Mouse (Mus musculus) hindbrain, embryonic 15.5 days (tissue): ENCODE measurements around the gene Plxnd1. TPM values are rescaled to one million over a fixed set of nuclear protein-coding genes. Genes with fewer than 3 reads are reported as not detected.

Source experiments
- ATAC-seq: fragments of 200-750 bp; cut with Nextera tagmentation; 2 replicates; pipeline ENCODE4 v1.8.0; 2017; ENCODE audit warnings: low read depth, moderate number of reproducible peaks, moderate TSS enrichment; ENCODE audit not compliant: low FRiP score
- H3K27ac ChIP-seq: fragments of 300-500 bp; sonication (generic); replicated peaks from 2 replicates; pipeline ENCODE4 v1.5.1; 2015; ENCODE audit warnings: mild to moderate bottlenecking, inconsistent platforms
- H3K27me3 ChIP-seq: fragments of 300-500 bp; sonication (generic); 2 replicates; pipeline ENCODE4 v1.6.1; 2015; ENCODE audit warnings: control low read depth, inconsistent platforms
- H3K36me3 ChIP-seq: fragments of 300-500 bp; sonication (generic); 2 replicates; pipeline ENCODE4 v1.6.1; 2015; ENCODE audit warnings: control low read depth, inconsistent platforms
- H3K4me1 ChIP-seq: fragments of 300-500 bp; sonication (generic); replicated peaks from 2 replicates; pipeline ENCODE4 v1.6.1; 2015; ENCODE audit warnings: control low read depth, inconsistent platforms
- H3K4me2 ChIP-seq: fragments of 300-500 bp; sonication (generic); 2 replicates; pipeline ENCODE4 v1.6.1; 2015; ENCODE audit warnings: moderate library complexity, mild to moderate bottlenecking, inconsistent platforms
- H3K4me3 ChIP-seq: fragments of 300-500 bp; sonication (generic); 2 replicates; pipeline ENCODE4 v1.5.1; 2015; ENCODE audit warnings: mild to moderate bottlenecking, inconsistent platforms
- H3K9ac ChIP-seq: fragments of 300-500 bp; sonication (generic); 2 replicates; pipeline ENCODE4 v1.6.1; 2015; ENCODE audit warnings: inconsistent platforms
- H3K9me3 ChIP-seq: fragments of 300-500 bp; sonication (generic); 2 replicates; pipeline ENCODE4 v1.6.1; 2016; ENCODE audit warnings: control low read depth, inconsistent platforms
- WGBS: fragments of 180-500 bp; shearing (Covaris S2); methylation state at CpG from one replicate; pipeline ENCODE4 v1.1.7; 2015; 5-methylcytosine and 5-hydroxymethylcytosine counted together
- polyA plus RNA-seq: library from polyadenylated mRNA; unstranded; fragments of >200 nt; fragmentation: Nextera tagmentation; extraction: Ambion mirVana; gene quantifications from 2 replicates; pipeline ENCODE4 v1.2.1, GENCODE M21; 2015

Plxnd1 gene
- polyA plus RNA-seq, 1 experiment from 2014 or later: 10.8 TPM

GRCm38 (mm10) chr6:115906455-115906854 is 88.3 kb downstream of the Plxnd1 start:
- 81% methylated on average over 1 of the region's 1 CpGs for WGBS
- ATAC-seq: no peak
- H3K4me2 ChIP-seq: no peak overlapping the region
- peaks cover 9% of the 10 kb centered on the region for H3K36me3 ChIP-seq
- H3K4me1 ChIP-seq: peaks cover 6% of the 10 kb centered on the region
- no peak overlapping the region for H3K4me3 ChIP-seq
- no peaks in the 10 kb centered on the region for H3K27me3 ChIP-seq
- no peak overlapping the region for H3K9ac ChIP-seq
- no peaks in the 10 kb centered on the region for H3K9me3 ChIP-seq
- no peak overlapping the region for H3K27ac ChIP-seq

DNA sequence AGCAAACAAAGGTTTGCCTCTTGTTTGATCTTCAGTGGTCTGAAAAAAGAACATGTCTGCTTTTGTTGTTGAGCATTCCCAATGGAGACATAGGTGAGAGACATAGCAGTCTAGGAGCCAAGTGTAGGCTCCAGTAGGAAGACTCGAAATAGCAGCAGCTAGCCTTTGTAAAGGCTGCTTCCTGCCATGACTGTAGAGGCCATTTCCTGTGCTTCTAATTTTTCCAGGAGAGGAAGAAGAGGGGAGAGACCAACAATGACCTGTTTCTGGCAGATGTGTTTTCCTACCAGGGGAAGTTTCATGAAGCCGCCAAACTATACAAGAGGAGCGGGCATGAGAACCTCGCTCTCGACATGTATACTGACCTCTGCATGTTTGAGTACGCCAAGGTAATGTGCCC is 89.2 kb downstream of the Plxnd1 start:
- Histone ChIP-seq H3K4me1 (peaks cover 9% of the 10 kb centered on the region), H3K36me3 (peaks cover 7% of the 10 kb centered on the region), H3K27me3 (no peaks in the 10 kb centered on the region), H3K27ac (no peak overlapping the region), H3K9me3 (no peaks in the 10 kb centered on the region), H3K4me3 (no peak overlapping the region), H3K9ac (no peak overlapping the region), H3K4me2 (no peak overlapping the region)
- no peak for ATAC-seq
- WGBS: 91% methylated on average over 6 of the region's 6 CpGs

Other genes with a start within 250 kb of the Plxnd1 start
- 1.5 and 2.0 TPM in 2 replicates for gene Tmem40, start 232.6 kb downstream of the Plxnd1 start, polyA plus RNA-seq
- gene Cand2, start 220.5 kb downstream of the Plxnd1 start, polyA plus RNA-seq: 12.8 and 12.9 TPM in 2 replicates
- gene Rpl32, start 186.3 kb downstream of the Plxnd1 start, polyA plus RNA-seq: 948 and 1,117 TPM in 2 replicates
- gene Efcab12, start 156.6 kb downstream of the Plxnd1 start, polyA plus RNA-seq: 2.6 and 2.9 TPM in 2 replicates
- gene Mbd4, start 141.6 kb downstream of the Plxnd1 start, polyA plus RNA-seq: 8.8 and 10.9 TPM in 2 replicates
- 28.9 and 31.5 TPM in 2 replicates for gene Ift122, start 141.5 kb downstream of the Plxnd1 start, polyA plus RNA-seq
- 0.64 and 0.68 TPM in 2 replicates for gene Rho, start 63.3 kb downstream of the Plxnd1 start, polyA plus RNA-seq
- gene H1foo, start 50.1 kb downstream of the Plxnd1 start, polyA plus RNA-seq: not detected in 2 replicates
- gene Tmcc1, start 198.5 kb upstream of the Plxnd1 start, polyA plus RNA-seq: 25.7 and 28.3 TPM in 2 replicates
- 64.8 and 65.7 TPM in 2 replicates for gene Washc2, start 213.0 kb upstream of the Plxnd1 start, polyA plus RNA-seq